Mouse (Mus musculus) embryonic facial prominence, embryonic 11.5 days (tissue): ENCODE data around the gene Tas1r1. TPM values are rescaled to one million over a fixed set of nuclear protein-coding genes. Genes with fewer than 3 reads are reported as not detected.

Source experiments
- ATAC-seq: fragments of 200-750 bp; cut with Nextera tagmentation; replicated peaks from 2 replicates; pipeline ENCODE4 v1.8.0; 2017; ENCODE audit warnings: low read depth; ENCODE audit not compliant: insufficient number of reproducible peaks, low FRiP score, low TSS enrichment
- DNase-seq: peaks from one replicate; pipeline ENCODE4 v3.0.0-alpha.2; 2015; ENCODE audit warnings: low spot score
- H3K27ac ChIP-seq: fragments of 300-500 bp; sonication (generic); replicated peaks from 2 replicates; pipeline ENCODE4 v1.5.1; 2014; ENCODE audit warnings: mild to moderate bottlenecking, low read depth, low read length, control low read depth
- H3K27me3 ChIP-seq: fragments of 300-500 bp; sonication (generic); 2 replicates; pipeline ENCODE4 v1.6.1; 2014; ENCODE audit warnings: mild to moderate bottlenecking, low read length, moderate library complexity, mixed read lengths; ENCODE audit not compliant: control insufficient read depth, insufficient read depth
- H3K36me3 ChIP-seq: fragments of 300-500 bp; sonication (generic); replicated peaks from 2 replicates; pipeline ENCODE4 v1.6.1; 2014; ENCODE audit warnings: low read depth, mild to moderate bottlenecking, low read length, moderate library complexity, mixed read lengths; ENCODE audit not compliant: control insufficient read depth, insufficient read depth
- H3K4me1 ChIP-seq: fragments of 300-500 bp; sonication (generic); 2 replicates; pipeline ENCODE4 v1.6.1; 2014; ENCODE audit warnings: low read length, mixed read lengths; ENCODE audit not compliant: control insufficient read depth, insufficient read depth
- H3K4me2 ChIP-seq: fragments of 300-500 bp; sonication (generic); 2 replicates; pipeline ENCODE4 v1.6.1; 2014; ENCODE audit warnings: low read depth, mild to moderate bottlenecking, control low read depth, low read length, moderate library complexity
- H3K4me3 ChIP-seq: fragments of 300-500 bp; sonication (generic); 2 replicates; pipeline ENCODE4 v1.5.1; 2014; ENCODE audit warnings: low read depth, low read length, control low read depth
- H3K9ac ChIP-seq: fragments of 300-500 bp; sonication (generic); replicated peaks from 2 replicates; pipeline ENCODE4 v1.6.1; 2014; ENCODE audit warnings: mild to moderate bottlenecking, control low read depth, low read length
- H3K9me3 ChIP-seq: fragments of 300-500 bp; sonication (generic); replicated peaks from 2 replicates; pipeline ENCODE4 v1.6.1; 2016; ENCODE audit warnings: mild to moderate bottlenecking, low read length, inconsistent platforms, mixed read lengths; ENCODE audit not compliant: control insufficient read depth
- WGBS: fragments of 180-500 bp; shearing (Covaris S2); extraction: QIAGEN DNeasy Blood & Tissue Kit; methylation state at CpG from one replicate; pipeline ENCODE4 v1.1.7; 2014; 5-methylcytosine and 5-hydroxymethylcytosine counted together
- polyA plus RNA-seq: library from polyadenylated mRNA; unstranded; fragments of >200 nt; fragmentation: Nextera tagmentation; extraction: Ambion mirVana; gene quantifications from 2 replicates; pipeline ENCODE4 v1.2.1, GENCODE M21; 2014

Tas1r1 gene
- polyA plus RNA-seq, 1 experiment from 2014 or later, result 0.55 TPM

DNA sequence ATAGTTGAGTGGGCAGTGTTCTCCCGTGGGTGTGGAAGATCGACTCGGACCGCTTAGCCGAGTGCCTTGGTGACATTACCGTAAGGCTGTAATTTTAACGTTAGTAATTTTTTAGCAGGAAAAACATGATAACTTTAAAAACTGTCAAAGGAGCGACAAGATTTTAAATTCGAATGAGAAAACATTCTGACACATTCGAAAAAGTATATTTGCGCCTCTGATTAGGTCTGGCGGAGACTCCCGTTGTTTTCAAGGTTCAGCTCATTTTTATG is 41.5 kb downstream of the Tas1r1 start:
- DNase-seq (no peak), ATAC-seq (no peak)
- Histone ChIP-seq H3K27me3 (no peaks in the 10 kb centered on the region), H3K4me3 (peak overlapping the region; percentile 100), H3K4me1 (peaks cover 4% of the 10 kb centered on the region), H3K27ac (peak overlapping the region; percentile 72), H3K9me3 (no peaks in the 10 kb centered on the region), H3K36me3 (peaks cover 5% of the 10 kb centered on the region), H3K4me2 (peak overlapping the region; percentile 68), H3K9ac (peak overlapping the region; percentile 76)
- WGBS, result 7% methylated on average over 13 of the region's 13 CpGs

DNA sequence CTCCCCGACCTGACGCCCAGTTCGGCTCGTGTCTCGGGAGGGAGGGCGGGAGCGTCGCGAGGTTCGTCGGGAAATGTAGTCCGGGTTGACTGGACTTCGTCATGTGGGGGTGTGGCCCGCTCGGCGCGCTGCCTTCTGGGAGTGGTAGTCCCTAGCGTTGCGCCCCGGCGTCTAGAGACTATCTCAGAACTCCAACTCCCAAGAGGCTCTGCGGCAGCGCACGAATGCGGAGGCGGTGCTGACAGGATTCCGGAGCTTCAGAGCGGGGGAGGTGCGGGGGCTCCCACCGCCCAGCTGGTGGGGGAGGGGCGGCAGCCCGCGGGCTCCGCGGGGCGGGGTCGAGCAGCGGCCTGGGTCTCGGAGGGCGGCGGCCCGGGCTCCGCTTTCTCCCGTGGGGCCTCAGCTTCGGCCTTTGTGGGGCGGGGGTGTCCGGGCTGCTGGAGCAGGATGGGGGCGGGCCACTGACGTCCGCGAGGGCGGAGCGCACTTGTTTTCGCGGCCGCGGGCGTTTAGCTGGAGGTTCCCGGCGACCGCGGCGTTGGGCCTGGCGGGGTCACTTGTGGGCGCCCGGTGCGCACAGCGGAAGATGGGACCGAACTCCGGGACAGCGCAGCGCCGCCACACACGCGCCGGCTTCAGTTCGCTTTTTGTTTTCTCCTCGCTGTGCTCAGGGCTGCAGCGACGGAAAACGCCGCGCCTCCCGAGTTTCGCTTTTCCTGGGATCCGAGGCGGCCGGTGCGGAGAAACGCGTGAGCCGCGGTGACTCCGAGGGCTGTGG is 42.0 kb downstream of the Tas1r1 start, which contains the start of gene Phf13:
Phf13 (minus strand) TSS at position 86 of the 778 bp plus-strand sequence.
- peak within 1 kb of the TSS; percentile 93 for H3K9ac ChIP-seq
- no peaks in the 10 kb centered on the region for H3K27me3 ChIP-seq
- H3K36me3 ChIP-seq, result peaks cover 7% of the 10 kb centered on the region
- peak; percentile 100 for DNase-seq
- ATAC-seq, result peak; percentile 95
- H3K4me1 ChIP-seq, result peaks cover 4% of the 10 kb centered on the region
- peak within 1 kb of the TSS; percentile 82 for H3K27ac ChIP-seq
- peak within 1 kb of the TSS; percentile 100 for H3K4me3 ChIP-seq
- WGBS, result under 1% methylated on average over 91 of the region's 94 CpGs
- peak within 1 kb of the TSS; percentile 68 for H3K4me2 ChIP-seq
- H3K9me3 ChIP-seq, result no peaks in the 10 kb centered on the region

DNA sequence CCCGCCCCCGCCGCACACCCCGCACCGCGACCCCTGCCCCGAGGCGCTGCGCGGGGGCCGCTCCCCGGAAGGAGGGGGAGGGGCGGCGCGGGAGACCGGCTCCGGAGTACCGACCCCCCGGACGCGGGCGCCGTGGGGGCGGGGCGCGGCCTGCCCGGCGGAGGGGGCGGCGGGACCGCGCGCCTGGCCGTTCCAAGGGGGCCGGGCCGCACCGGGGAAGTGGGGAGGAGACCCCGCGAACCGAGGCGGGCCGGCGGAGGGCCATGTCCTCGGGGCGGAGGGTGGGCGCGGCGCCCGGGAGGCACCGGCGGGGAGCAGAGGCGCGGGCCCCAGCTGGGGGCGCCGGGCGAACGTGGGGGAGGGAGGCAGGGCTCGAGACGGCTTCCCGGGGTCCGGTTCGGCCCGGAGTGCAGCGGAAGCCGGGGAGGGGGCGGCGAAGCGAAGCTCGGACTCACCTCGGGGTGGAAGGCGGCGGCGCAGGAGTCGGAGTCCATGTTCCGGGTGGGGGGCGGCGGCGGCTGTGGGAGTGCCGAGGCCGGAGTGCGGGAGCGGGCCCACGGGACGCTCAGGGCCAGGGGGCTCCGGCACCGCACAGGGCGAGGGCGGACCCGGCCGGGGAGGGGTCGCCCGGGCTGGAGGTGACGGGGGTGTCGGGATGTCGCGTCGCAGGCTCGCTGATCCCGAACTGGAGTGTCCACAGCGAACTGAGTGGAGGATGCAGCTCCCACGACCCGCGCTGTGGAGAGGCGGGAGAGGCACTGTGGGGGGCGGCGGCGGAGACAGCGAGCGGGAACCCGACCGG is 42.8 kb downstream of the Tas1r1 start:
- peak; percentile 4; the same call in 1 of the 2 replicates for ATAC-seq
- under 1% methylated on average over 63 of the region's 111 CpGs for whole genome bisulfite sequencing
- peak overlapping the region; percentile 93 for H3K9ac ChIP-seq
- peaks cover 7% of the 10 kb centered on the region for H3K36me3 ChIP-seq
- no peaks in the 10 kb centered on the region for H3K9me3 ChIP-seq
- peak overlapping the region; percentile 82 for H3K27ac ChIP-seq
- peak overlapping the region; percentile 100 for H3K4me3 ChIP-seq
- DNase-seq, result no peak
- peaks cover 4% of the 10 kb centered on the region for H3K4me1 ChIP-seq
- peak overlapping the region; percentile 64 for H3K4me2 ChIP-seq
- no peaks in the 10 kb centered on the region for H3K27me3 ChIP-seq

DNA sequence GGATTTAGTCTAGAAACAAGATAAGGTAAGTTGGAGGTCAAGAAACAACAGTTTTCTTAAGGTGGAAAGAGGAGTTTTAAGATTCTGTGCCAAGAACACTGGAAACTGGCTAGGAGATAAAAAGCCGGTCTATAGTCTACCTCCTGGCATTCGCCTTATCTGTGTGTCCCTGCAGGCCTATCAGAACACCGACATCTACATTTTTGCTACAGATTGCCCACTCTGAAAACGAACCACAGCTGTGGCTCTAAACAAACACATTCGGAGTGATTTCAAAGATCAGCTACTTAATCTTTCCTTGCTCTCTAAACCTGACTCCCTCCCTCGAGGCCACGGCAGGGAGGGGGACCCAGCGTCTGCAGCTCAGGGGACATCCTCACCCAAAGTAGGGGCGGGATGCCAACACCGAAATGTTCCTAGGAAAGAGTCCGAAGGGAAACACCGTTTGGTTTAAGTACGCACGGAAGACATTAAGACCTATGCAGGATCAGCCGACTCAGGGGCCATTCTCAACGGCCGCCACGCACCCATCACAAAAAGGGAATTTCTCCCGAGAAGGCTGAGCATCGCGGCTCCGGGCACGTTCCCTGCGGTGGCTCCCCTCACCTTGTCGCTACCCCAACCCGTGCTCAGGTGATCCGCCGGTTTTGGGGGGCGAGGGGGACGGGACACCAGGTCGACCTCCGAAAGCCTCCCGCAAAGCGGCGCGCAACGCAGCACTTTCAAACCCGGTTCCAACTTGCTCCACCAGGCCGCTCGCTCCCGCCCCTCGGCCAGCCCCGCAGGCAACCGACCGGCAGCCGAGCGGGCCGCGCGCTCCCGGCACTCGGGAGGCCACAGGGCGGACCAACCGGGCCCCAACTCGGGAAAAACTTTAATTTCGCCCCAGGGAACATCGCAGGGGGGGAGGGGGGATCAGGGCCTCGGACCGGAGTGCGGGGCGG is 43.9 kb downstream of the Tas1r1 start:
- H3K9ac ChIP-seq, result peak overlapping the region; percentile 93
- no peaks in the 10 kb centered on the region for H3K9me3 ChIP-seq
- H3K4me1 ChIP-seq, result peaks cover 4% of the 10 kb centered on the region
- DNase-seq, result peak; percentile 52
- 1% methylated on average over 60 of the region's 61 CpGs for WGBS
- H3K4me2 ChIP-seq, result peak overlapping the region; percentile 64
- peak overlapping the region; percentile 82 for H3K27ac ChIP-seq
- H3K27me3 ChIP-seq, result no peaks in the 10 kb centered on the region
- H3K36me3 ChIP-seq, result peaks cover 7% of the 10 kb centered on the region
- no peak for ATAC-seq
- H3K4me3 ChIP-seq, result peak overlapping the region; percentile 100

DNA sequence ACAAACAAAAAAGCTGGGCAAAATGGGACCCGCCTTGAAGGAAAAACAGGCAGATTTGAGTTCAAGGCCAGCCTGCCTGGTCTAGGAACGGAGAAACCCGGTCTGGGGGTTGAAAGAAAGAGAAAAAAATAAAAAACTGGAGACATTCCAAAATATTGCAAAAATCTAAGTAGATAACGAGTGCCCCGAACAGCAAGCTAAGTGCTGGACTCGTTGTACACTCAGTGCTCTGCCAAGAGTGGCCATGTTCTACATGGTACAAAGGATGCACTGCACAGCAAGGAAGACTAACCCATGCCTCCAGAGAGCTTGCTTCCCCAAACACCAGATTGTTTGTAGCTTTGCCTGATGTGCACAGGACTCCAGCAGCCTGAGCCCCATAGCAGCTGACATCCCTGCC is 45.3 kb downstream of the Tas1r1 start:
- peaks cover 7% of the 10 kb centered on the region for H3K36me3 ChIP-seq
- no peaks in the 10 kb centered on the region for H3K27me3 ChIP-seq
- WGBS, result 90% methylated on average over 6 of the region's 6 CpGs
- H3K27ac ChIP-seq, result no peak overlapping the region
- no peak overlapping the region for H3K9ac ChIP-seq
- no peak overlapping the region for H3K4me3 ChIP-seq
- H3K4me1 ChIP-seq, result peaks cover 4% of the 10 kb centered on the region
- no peak overlapping the region for H3K4me2 ChIP-seq
- ATAC-seq (no peak), DNase-seq (no peak)
- no peaks in the 10 kb centered on the region for H3K9me3 ChIP-seq

DNA sequence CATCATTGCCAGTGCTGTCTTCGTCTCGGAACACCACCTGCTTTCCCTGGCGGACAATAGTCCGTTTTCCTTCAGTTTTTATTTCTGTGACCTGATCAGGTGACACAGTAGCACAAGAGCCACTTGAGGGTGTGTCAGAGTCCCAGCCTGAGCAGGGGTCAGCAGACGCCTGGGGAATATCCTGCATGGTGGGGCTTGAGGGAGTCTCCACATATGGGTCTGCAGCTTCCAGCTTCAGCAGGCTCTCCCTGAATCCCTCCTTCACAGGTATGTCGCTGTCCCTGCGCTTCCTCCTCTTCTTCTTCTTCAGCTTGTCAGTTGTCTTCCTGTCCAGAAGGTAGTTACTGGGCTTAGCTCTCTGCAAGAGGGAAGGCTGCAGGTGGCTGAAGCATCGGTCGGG is 46.3 kb downstream of the Tas1r1 start:
- ATAC-seq, result no peak
- H3K4me2 ChIP-seq, result no peak overlapping the region
- DNase-seq, result no peak
- peaks cover 4% of the 10 kb centered on the region for H3K4me1 ChIP-seq
- H3K36me3 ChIP-seq, result peaks cover 7% of the 10 kb centered on the region
- H3K27ac ChIP-seq, result no peak overlapping the region
- no peaks in the 10 kb centered on the region for H3K27me3 ChIP-seq
- H3K9ac ChIP-seq, result no peak overlapping the region
- H3K4me3 ChIP-seq, result no peak overlapping the region
- no peaks in the 10 kb centered on the region for H3K9me3 ChIP-seq
- WGBS, result 91% methylated on average over 9 of the region's 9 CpGs

DNA sequence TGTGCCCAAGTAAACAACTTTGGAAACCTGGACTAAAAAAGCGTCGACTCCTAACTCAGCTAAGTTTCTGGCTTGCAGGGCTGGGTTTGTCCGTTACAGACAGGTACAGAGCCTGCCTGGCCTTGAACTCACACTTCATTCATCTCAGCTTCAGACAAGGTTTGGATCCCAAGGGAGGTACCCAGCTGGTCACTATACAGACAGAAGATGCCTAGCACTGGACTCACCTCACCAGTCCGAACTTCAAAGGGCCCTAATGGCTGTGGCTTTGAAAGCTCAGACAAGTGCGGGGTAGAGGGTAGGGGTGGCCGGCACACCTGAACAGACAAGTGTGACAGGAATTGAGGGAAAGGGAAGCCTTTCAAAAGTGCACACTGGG is 49.3 kb downstream of the Tas1r1 start:
- Histone ChIP-seq H3K9ac (peak overlapping the region; percentile 91; the same call in 1 of the 2 replicates), H3K4me3 (peak overlapping the region; percentile 80), H3K36me3 (peaks cover 7% of the 10 kb centered on the region), H3K9me3 (no peaks in the 10 kb centered on the region), H3K27ac (no peak overlapping the region), H3K4me2 (peak overlapping the region; percentile 10; the same call in 1 of the 2 replicates), H3K4me1 (no peaks in the 10 kb centered on the region; the same call in 1 of the 2 replicates), H3K27me3 (no peaks in the 10 kb centered on the region)
- ATAC-seq (0 out of 2 replicates have a peak, but pooled peaks have one; percentile 19), DNase-seq (no peak)
- 32% methylated on average over 6 of the region's 6 CpGs for WGBS
